In genomic region chr7:19410766-19411344, GRCm38 (mm10) we compare ENCODE assay signal across 14 mouse cellular contexts. TPM values are rescaled to one million over a fixed set of nuclear protein-coding genes. Genes with fewer than 3 reads are reported as not detected.
A peak's percentile ranks its signal among the peaks of the same experiment; 100 is the strongest.
DNase-seq lines count a peak whose midpoint lies in the region; ATAC-seq lines count a peak whose summit lies in the region.
"Had no signal": no experiment of that assay in that cellular context is flagged by ENCODE, and none has a peak within 500 bp of the region (broad histone marks: within the 10 kb centered on the region; RNA-seq: fewer than 3 reads in every experiment).

No protein-coding gene starts in this region.

- DNase-seq in embryonic facial prominence, embryonic 10.5 days (ENCODE audit: low spot score), result no peak
- DNase-seq in adrenal gland, adult 2 months, result peak; percentile 86
- peak; percentile 77 to 89 for DNase-seq in heart, adult 18-20 months
- no peak for DNase-seq in right cerebral cortex, adult 2 months (ENCODE audit: low spot score in 2 of 2)
- DNase-seq in thymus, adult 18-20 months, result no peak
- DNase-seq: kidney, adult 11 months; lung, embryonic 14.5 days; right cerebral cortex, postnatal 25 days; thymus, postnatal 4 days had no signal

- peaks cover 10% of the 10 kb centered on the region for H3K27me3 ChIP-seq in embryonic facial prominence, embryonic 13.5 days
- peaks cover 15% of the 10 kb centered on the region for H3K27me3 ChIP-seq in embryonic facial prominence, embryonic 10.5 days (replicated peaks; ENCODE audit: low read depth, poor library complexity, severe bottlenecking)
- no peaks in the 10 kb centered on the region; the same call in 1 of the 2 replicates for H3K27me3 ChIP-seq in intestine, embryonic 16.5 days (replicated peaks; ENCODE audit: control insufficient read depth, insufficient read depth, low read length)
- no peaks in the 10 kb centered on the region for H3K27me3 ChIP-seq in forebrain, embryonic 16.5 days (replicated peaks; ENCODE audit: control insufficient read depth, insufficient read depth, low read length)

- ATAC-seq in embryonic facial prominence, embryonic 13.5 days (ENCODE audit: insufficient number of reproducible peaks, insufficient read depth, low FRiP score, low TSS enrichment, low read depth), result no peak
- 0 out of 2 replicates have a peak, but pooled peaks have one; percentile 47 for ATAC-seq in intestine, embryonic 16.5 days
- ATAC-seq in forebrain, embryonic 16.5 days, result no peak

- H3K36me3 ChIP-seq in embryonic facial prominence, embryonic 13.5 days, result no peaks in the 10 kb centered on the region
- H3K36me3 ChIP-seq in embryonic facial prominence, embryonic 10.5 days (replicated peaks), result no peaks in the 10 kb centered on the region
- no peaks in the 10 kb centered on the region for H3K36me3 ChIP-seq in intestine, embryonic 16.5 days (ENCODE audit: control insufficient read depth, insufficient read depth, low read length)
- H3K36me3 ChIP-seq in forebrain, embryonic 16.5 days (ENCODE audit: control insufficient read depth, insufficient read depth), result no peaks in the 10 kb centered on the region

- peaks cover 5% of the 10 kb centered on the region; the same call in 1 of the 2 replicates for H3K9me3 ChIP-seq in embryonic facial prominence, embryonic 13.5 days
- H3K9me3 ChIP-seq in embryonic facial prominence, embryonic 10.5 days, result peaks cover 15% of the 10 kb centered on the region; the same call in 1 of the 2 replicates
- no peaks in the 10 kb centered on the region for H3K9me3 ChIP-seq in intestine, embryonic 16.5 days (ENCODE audit: control insufficient read depth, low read length)
- H3K9me3 ChIP-seq in forebrain, embryonic 16.5 days (ENCODE audit: control insufficient read depth, low read length), result no peaks in the 10 kb centered on the region

- no peak overlapping the region for H3K4me2 ChIP-seq in embryonic facial prominence, embryonic 13.5 days
- H3K4me2 ChIP-seq in intestine, embryonic 16.5 days (ENCODE audit: low read depth, low read length), result no peak overlapping the region
- H3K4me2 ChIP-seq in forebrain, embryonic 16.5 days (ENCODE audit: low read length), result no peak overlapping the region
- H3K4me2 ChIP-seq: lung, embryonic 14.5 days had no signal

- no peak overlapping the region for H3K4me3 ChIP-seq in embryonic facial prominence, embryonic 13.5 days
- H3K4me3 ChIP-seq in embryonic facial prominence, embryonic 10.5 days, result no peak overlapping the region
- H3K4me3 ChIP-seq in intestine, embryonic 16.5 days (ENCODE audit: low read length), result no peak overlapping the region
- no peak overlapping the region for H3K4me3 ChIP-seq in forebrain, embryonic 16.5 days (replicated peaks; ENCODE audit: low read length)

- 0 out of 2 replicates have a peak overlapping the region, but pooled peaks have one; percentile 3 for H3K9ac ChIP-seq in embryonic facial prominence, embryonic 13.5 days
- no peak overlapping the region for H3K9ac ChIP-seq in intestine, embryonic 16.5 days (ENCODE audit: low read depth, low read length)
- H3K9ac ChIP-seq in forebrain, embryonic 16.5 days (replicated peaks; ENCODE audit: low read depth, low read length), result no peak overlapping the region
- H3K9ac ChIP-seq: lung, embryonic 14.5 days had no signal

- H3K27ac ChIP-seq in embryonic facial prominence, embryonic 13.5 days, result no peak overlapping the region
- H3K27ac ChIP-seq in embryonic facial prominence, embryonic 10.5 days (replicated peaks), result no peak overlapping the region
- H3K27ac ChIP-seq in intestine, embryonic 16.5 days (ENCODE audit: low read length), result no peak overlapping the region
- no peak overlapping the region for H3K27ac ChIP-seq in forebrain, embryonic 16.5 days (ENCODE audit: low read length)

- WGBS in embryonic facial prominence, embryonic 13.5 days, result 67% methylated on average over 11 of the region's 11 CpGs
- WGBS in embryonic facial prominence, embryonic 10.5 days, result 83% methylated on average over 11 of the region's 11 CpGs
- 71% methylated on average over 11 of the region's 11 CpGs for WGBS in intestine, embryonic 16.5 days
- 76% methylated on average over 11 of the region's 11 CpGs for WGBS in forebrain, embryonic 16.5 days

- no peaks in the 10 kb centered on the region for H3K4me1 ChIP-seq in embryonic facial prominence, embryonic 13.5 days
- peaks cover 10% of the 10 kb centered on the region for H3K4me1 ChIP-seq in embryonic facial prominence, embryonic 10.5 days
- no peaks in the 10 kb centered on the region for H3K4me1 ChIP-seq in intestine, embryonic 16.5 days (ENCODE audit: control insufficient read depth, insufficient read depth, low read length)
- H3K4me1 ChIP-seq in forebrain, embryonic 16.5 days (replicated peaks; ENCODE audit: control insufficient read depth, insufficient read depth, low read length), result no peaks in the 10 kb centered on the region

RNA-seq across cellular contexts. Expression of gene Ckm, which starts 6.3 kb away (rescaled TPM):
- 2.1 TPM in 1 of 2 replicates, not detected in the other for polyA plus RNA-seq in embryonic facial prominence, embryonic 13.5 days (2015; fragmentation: Nextera tagmentation; extraction: Ambion mirVana)
- polyA plus RNA-seq in embryonic facial prominence, embryonic 10.5 days (2016; fragmentation: Nextera tagmentation; extraction: Ambion mirVana), result 0.20 TPM in 1 of 2 replicates, not detected in the other
- total RNA-seq in adrenal gland, adult 2 months (2021), result not detected
- polyA plus RNA-seq in adrenal gland, adult 2 months (2012; rRNA removed), result 0.84 and 1.0 TPM in 2 replicates
- 1,000 to 10,000 TPM; 3,672 to 3,752 TPM for total RNA-seq in heart, adult 18-20 months (2021)
- 15.3 and 17.6 TPM in 2 replicates for polyA plus RNA-seq in intestine, embryonic 16.5 days (2015; fragmentation: Nextera tagmentation; extraction: Ambion mirVana)
- polyA plus RNA-seq in forebrain, embryonic 16.5 days (2015; fragmentation: Nextera tagmentation; extraction: Ambion mirVana), result 0.22 and 0.66 TPM in 2 replicates
- total RNA-seq: MEL had no signal

RNA-seq across cellular contexts. Expression of gene Klc3, which starts 7.0 kb away (rescaled TPM):
- polyA plus RNA-seq in embryonic facial prominence, embryonic 13.5 days (2015; fragmentation: Nextera tagmentation; extraction: Ambion mirVana), result 14.5 and 14.8 TPM in 2 replicates
- polyA plus RNA-seq in embryonic facial prominence, embryonic 10.5 days (2016; fragmentation: Nextera tagmentation; extraction: Ambion mirVana), result 7.9 and 8.8 TPM in 2 replicates
- total RNA-seq in adrenal gland, adult 2 months (2021), result 1 to 10 TPM in 1 of 2 experiments, under 1 TPM in 1; 0.98 to 5.2 TPM
- 1.3 and 3.7 TPM in 2 replicates for polyA plus RNA-seq in adrenal gland, adult 2 months (2012; rRNA removed)
- total RNA-seq in heart, adult 18-20 months (2021), result under 1 TPM; 0.32 to 0.46 TPM
- 2.7 and 2.9 TPM in 2 replicates for polyA plus RNA-seq in intestine, embryonic 16.5 days (2015; fragmentation: Nextera tagmentation; extraction: Ambion mirVana)
- 2.2 and 2.5 TPM in 2 replicates for polyA plus RNA-seq in forebrain, embryonic 16.5 days (2015; fragmentation: Nextera tagmentation; extraction: Ambion mirVana)
- total RNA-seq: common myeloid progenitor, adult 5-6 weeks had no signal

RNA-seq across cellular contexts. Expression of gene Ercc2, which starts 29.0 kb away (rescaled TPM):
- polyA plus RNA-seq in embryonic facial prominence, embryonic 13.5 days (2015; fragmentation: Nextera tagmentation; extraction: Ambion mirVana), result 17.0 and 17.4 TPM in 2 replicates
- 28.1 and 28.8 TPM in 2 replicates for polyA plus RNA-seq in embryonic facial prominence, embryonic 10.5 days (2016; fragmentation: Nextera tagmentation; extraction: Ambion mirVana)
- 10 to 100 TPM; 21.7 to 25.5 TPM for total RNA-seq in adrenal gland, adult 2 months (2021)
- 92.3 and 94.7 TPM in 2 replicates for polyA plus RNA-seq in adrenal gland, adult 2 months (2012; rRNA removed)
- total RNA-seq in heart, adult 18-20 months (2021), result 10 to 100 TPM in 1 of 2 experiments, 1 to 10 TPM in 1; 7.6 to 10.4 TPM
- polyA plus RNA-seq in intestine, embryonic 16.5 days (2015; fragmentation: Nextera tagmentation; extraction: Ambion mirVana), result 15.5 and 17.6 TPM in 2 replicates
- 25.3 and 28.5 TPM in 2 replicates for polyA plus RNA-seq in forebrain, embryonic 16.5 days (2015; fragmentation: Nextera tagmentation; extraction: Ambion mirVana)

RNA-seq across cellular contexts. Expression of gene Mark4, which starts 47.8 kb away (rescaled TPM):
- polyA plus RNA-seq in embryonic facial prominence, embryonic 13.5 days (2015; fragmentation: Nextera tagmentation; extraction: Ambion mirVana), result 10.2 and 12.4 TPM in 2 replicates
- 7.1 and 8.0 TPM in 2 replicates for polyA plus RNA-seq in embryonic facial prominence, embryonic 10.5 days (2016; fragmentation: Nextera tagmentation; extraction: Ambion mirVana)
- total RNA-seq in adrenal gland, adult 2 months (2021), result 10 to 100 TPM; 40.5 to 56.8 TPM
- polyA plus RNA-seq in adrenal gland, adult 2 months (2012; rRNA removed), result 71.6 and 79.0 TPM in 2 replicates
- 10 to 100 TPM; 21.3 to 22.1 TPM for total RNA-seq in heart, adult 18-20 months (2021)
- polyA plus RNA-seq in intestine, embryonic 16.5 days (2015; fragmentation: Nextera tagmentation; extraction: Ambion mirVana), result 3.7 and 4.4 TPM in 2 replicates
- polyA plus RNA-seq in forebrain, embryonic 16.5 days (2015; fragmentation: Nextera tagmentation; extraction: Ambion mirVana), result 13.8 and 17.5 TPM in 2 replicates

RNA-seq across cellular contexts. Expression of gene Ppp1r13l, which starts 51.3 kb away (rescaled TPM):
- polyA plus RNA-seq in embryonic facial prominence, embryonic 13.5 days (2015; fragmentation: Nextera tagmentation; extraction: Ambion mirVana), result 8.3 and 12.6 TPM in 2 replicates
- polyA plus RNA-seq in embryonic facial prominence, embryonic 10.5 days (2016; fragmentation: Nextera tagmentation; extraction: Ambion mirVana), result 6.9 and 7.1 TPM in 2 replicates
- total RNA-seq in adrenal gland, adult 2 months (2021), result 1 to 10 TPM; 6.5 to 8.3 TPM
- polyA plus RNA-seq in adrenal gland, adult 2 months (2012; rRNA removed), result 16.9 and 20.2 TPM in 2 replicates
- 10 to 100 TPM; 38.2 to 42.9 TPM for total RNA-seq in heart, adult 18-20 months (2021)
- 3.1 and 4.2 TPM in 2 replicates for polyA plus RNA-seq in intestine, embryonic 16.5 days (2015; fragmentation: Nextera tagmentation; extraction: Ambion mirVana)
- polyA plus RNA-seq in forebrain, embryonic 16.5 days (2015; fragmentation: Nextera tagmentation; extraction: Ambion mirVana), result 3.0 and 3.6 TPM in 2 replicates

Comparison
In these comparisons a context has a peak if more than half of its experiments do, and no peak if none do; other contexts are left out.
1. DNase-seq: peak in adrenal gland, adult 2 months (single experiment) and heart, adult 18-20 months (2 of 2); none in embryonic facial prominence, embryonic 10.5 days (single experiment), right cerebral cortex, adult 2 months (0 of 2) and thymus, adult 18-20 months (0 of 2).